Mouse (Mus musculus) left cerebral cortex, adult 6 months (tissue): ENCODE data around the gene Hist1h2bl. TPM values are rescaled to one million over a fixed set of nuclear protein-coding genes. Genes with fewer than 3 reads are reported as not detected.

ENCODE experiments used
- long read RNA-seq, 2 experiments: library from polyadenylated mRNA; unstranded; transcript quantifications; one replicate each; pipeline ENCODE4 v2.0.0; 2019 to 2020
- polyA plus RNA-seq: library from polyadenylated mRNA; unstranded; fragments of <200 nt; fragmentation: Nextera tagmentation; gene quantifications from 2 replicates; pipeline ENCODE4 v1.2.3, GENCODE M21; 2021

Hist1h2bl gene
- polyA plus RNA-seq: not detected in 2 replicates
- long read RNA-seq, experiment 1: 0 reads
- long read RNA-seq, experiment 2: 0 reads

DNA sequence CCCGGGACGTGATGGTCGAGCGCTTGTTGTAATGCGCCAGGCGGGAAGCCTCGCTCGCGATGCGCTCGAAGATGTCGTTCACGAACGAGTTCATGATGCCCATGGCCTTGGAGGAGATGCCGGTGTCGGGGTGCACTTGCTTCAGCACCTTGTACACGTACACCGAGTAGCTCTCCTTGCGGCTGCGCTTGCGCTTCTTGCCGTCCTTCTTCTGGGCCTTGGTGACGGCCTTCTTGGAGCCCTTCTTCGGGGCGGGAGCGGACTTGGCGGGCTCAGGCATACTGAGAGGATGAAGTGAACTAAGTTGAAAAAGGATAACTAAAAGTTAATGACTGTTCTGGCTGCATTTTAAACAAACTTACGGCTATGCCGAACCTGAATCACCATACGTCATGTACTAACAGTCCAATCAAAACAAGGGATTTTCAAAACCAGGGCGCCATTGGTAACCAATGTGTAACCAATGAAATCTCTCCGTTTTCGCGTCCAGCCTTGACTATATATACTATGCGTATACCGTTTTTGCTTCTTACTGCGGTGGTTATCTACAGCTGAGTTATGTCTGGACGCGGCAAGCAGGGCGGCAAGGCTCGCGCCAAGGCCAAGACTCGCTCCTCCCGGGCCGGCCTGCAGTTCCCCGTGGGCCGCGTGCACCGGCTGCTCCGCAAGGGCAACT lies at the start of gene Hist1h2bl, which contains the start of gene Hist1h2ai:
Gene Hist1h2bl (minus strand): TSS at position 280 of the 676 bp plus-strand sequence.
Gene Hist1h2ai (plus strand): TSS at position 559 of the 676 bp plus-strand sequence.

DNA sequence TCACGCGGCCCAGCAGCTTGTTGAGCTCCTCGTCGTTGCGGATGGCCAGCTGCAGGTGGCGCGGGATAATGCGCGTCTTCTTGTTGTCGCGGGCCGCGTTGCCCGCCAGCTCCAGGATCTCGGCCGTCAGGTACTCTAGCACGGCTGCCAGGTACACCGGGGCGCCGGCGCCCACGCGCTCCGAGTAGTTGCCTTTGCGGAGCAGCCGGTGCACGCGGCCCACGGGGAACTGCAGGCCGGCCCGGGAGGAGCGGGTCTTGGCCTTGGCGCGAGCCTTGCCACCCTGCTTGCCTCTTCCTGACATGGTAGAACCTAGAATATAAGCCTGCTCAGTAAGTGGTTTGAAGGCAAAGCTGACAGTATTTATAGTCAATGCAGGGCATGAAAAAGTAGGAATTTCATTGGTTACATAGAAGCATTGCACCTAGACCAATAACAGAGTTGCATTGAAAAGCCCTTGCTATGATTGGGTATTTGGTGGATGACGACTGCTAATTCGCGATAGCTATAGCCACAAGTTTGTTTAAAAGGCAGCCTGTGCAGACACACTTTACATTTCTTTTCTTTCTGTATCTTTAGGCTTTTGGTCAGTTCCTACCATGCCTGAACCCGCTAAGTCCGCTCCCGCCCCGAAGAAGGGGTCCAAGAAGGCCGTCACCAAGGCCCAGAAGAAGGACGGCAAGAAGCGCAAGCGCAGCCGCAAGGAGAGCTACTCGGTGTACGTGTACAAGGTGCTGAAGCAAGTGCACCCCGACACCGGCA lies 37.8 kb upstream of the Hist1h2bl start, which contains the start of the genes Hist1h2ak and Hist1h2bn:
Gene Hist1h2ak (minus strand): TSS at position 304 of the 762 bp plus-strand sequence.
Gene Hist1h2bn (plus strand): TSS at position 600 of the 762 bp plus-strand sequence.

DNA sequence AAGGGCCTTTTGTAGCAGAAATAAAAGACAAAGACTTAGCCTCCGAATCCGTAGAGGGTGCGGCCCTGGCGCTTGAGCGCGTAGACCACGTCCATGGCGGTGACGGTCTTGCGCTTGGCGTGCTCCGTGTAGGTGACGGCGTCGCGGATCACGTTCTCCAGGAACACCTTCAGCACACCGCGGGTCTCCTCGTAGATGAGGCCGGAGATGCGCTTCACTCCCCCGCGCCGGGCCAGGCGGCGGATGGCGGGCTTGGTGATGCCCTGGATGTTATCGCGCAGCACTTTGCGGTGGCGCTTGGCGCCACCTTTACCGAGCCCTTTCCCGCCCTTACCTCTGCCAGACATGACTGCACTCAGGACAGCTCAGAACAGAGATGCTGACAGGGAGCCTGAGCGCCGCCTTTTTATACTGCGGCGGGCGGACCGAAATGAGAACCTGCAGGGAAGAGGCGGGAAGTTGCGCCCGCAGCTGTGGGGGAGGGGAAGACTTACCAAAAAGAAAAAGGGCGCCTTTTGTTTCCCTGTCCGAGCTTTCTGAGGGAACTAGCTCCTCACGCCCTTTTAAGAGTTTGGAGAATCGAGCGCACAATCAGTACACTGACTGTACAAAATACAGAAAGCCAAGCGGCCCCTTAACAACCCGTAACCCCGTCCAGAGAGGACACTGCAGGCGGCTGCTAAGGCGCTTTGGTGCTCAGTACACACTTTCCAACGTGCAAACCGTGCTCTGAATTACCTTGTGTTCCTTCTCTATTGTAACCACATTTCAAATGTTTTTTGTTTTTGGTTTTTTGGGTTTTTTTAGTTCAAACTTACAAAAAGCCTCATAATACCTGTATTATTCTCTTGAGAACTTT lies 34.4 kb upstream of the Hist1h2bl start, which contains the start of gene Hist1h4k:
Gene Hist1h4k (minus strand): TSS at position 347 of the 859 bp plus-strand sequence.

GRCm38 (mm10) chr13:21734906-21735767 lies 19.2 kb upstream of the Hist1h2bl start, which contains the start of gene Hist1h4j:
Hist1h4j (plus strand) TSS chr13:21735064.

GRCm38 (mm10) chr13:21721757-21722372 lies 5.9 kb upstream of the Hist1h2bl start, which contains the start of gene Hist1h2bm:
Hist1h2bm (plus strand) TSS chr13:21722044.

DNA sequence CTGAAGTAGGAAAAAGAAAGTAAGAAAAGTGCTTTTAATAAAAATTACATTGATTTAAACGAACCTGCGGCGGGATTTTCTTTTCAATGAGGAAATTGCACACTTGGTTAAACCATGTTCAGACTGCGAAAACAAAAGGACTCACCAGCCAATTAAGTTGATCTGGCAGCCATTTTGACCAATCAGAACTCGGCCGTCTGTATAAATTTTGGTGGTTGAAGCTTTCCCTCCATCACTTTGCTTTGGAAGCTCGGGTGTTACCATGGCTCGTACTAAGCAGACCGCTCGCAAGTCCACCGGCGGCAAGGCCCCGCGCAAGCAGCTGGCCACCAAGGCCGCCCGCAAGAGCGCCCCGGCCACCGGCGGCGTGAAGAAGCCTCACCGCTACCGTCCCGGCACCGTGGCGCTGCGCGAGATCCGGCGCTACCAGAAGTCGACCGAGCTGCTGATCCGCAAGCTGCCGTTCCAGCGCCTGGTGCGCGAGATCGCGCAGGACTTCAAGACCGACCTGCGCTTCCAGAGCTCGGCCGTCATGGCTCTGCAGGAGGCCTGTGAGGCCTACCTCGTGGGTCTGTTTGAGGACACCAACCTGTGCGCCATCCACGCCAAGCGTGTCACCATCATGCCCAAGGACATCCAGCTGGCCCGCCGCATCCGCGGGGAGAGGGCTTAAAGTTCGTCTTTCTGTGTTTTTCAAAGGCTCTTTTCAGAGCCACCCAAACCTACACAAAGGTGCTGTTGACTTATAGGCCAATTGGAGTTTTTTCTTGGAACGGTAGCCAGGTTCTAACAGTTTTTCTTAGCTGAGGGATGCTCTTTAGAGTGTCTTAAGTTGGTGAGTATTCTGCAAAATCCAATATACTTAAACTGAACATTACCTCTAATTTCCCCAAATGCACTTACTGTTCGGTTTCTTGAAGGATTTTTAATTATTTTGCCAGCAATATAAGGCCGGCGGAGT lies 1.7 kb upstream of the Hist1h2bl start, which contains the start of gene Hist1h3h:
Gene Hist1h3h (plus strand): TSS at position 263 of the 961 bp plus-strand sequence.

GRCm38 (mm10) chr13:21697811-21698210 lies 18.1 kb downstream of the Hist1h2bl start, which contains the start of gene Olfr1359:
Olfr1359 (plus strand) TSS chr13:21698111.

GRCm38 (mm10) chr13:21677305-21677704 lies 38.6 kb downstream of the Hist1h2bl start, which contains the start of gene Olfr1360:
Olfr1360 (minus strand) TSS chr13:21677405.

Other genes with a start within 250 kb of the Hist1h2bl start
- 1.5 TPM in 2 replicates for gene Nkapl, start 247.6 kb downstream of the Hist1h2bl start, polyA plus RNA-seq
- 3.1 and 3.4 TPM in 2 replicates for gene Zkscan4, start 237.2 kb downstream of the Hist1h2bl start, polyA plus RNA-seq
- gene Gm10065, start 236.7 kb downstream of the Hist1h2bl start, polyA plus RNA-seq: 3.9 TPM in 1 of 2 replicates, not detected in the other
- 1.5 and 2.0 TPM in 2 replicates for gene AK157302, start 220.9 kb downstream of the Hist1h2bl start, polyA plus RNA-seq
- gene Gm11273, start 214.7 kb downstream of the Hist1h2bl start, polyA plus RNA-seq: 13.2 and 14.1 TPM in 2 replicates
- 3.0 and 3.3 TPM in 2 replicates for gene Zkscan8, start 185.0 kb downstream of the Hist1h2bl start, polyA plus RNA-seq
- gene Olfr1366, start 173.3 kb downstream of the Hist1h2bl start, polyA plus RNA-seq: 0.09 TPM in 1 of 2 replicates, not detected in the other
- gene Olfr1535, start 156.2 kb downstream of the Hist1h2bl start, polyA plus RNA-seq: 0.06 TPM in 1 of 2 replicates, not detected in the other
- gene Olfr1364, start 134.4 kb downstream of the Hist1h2bl start, polyA plus RNA-seq: not detected in 2 replicates
- gene Olfr1362, start 102.1 kb downstream of the Hist1h2bl start, polyA plus RNA-seq: not detected in 2 replicates
- gene Olfr11, start 73.6 kb downstream of the Hist1h2bl start, polyA plus RNA-seq: not detected in 2 replicates
- not detected in 2 replicates for gene Olfr1361, start 52.8 kb downstream of the Hist1h2bl start, polyA plus RNA-seq
- not detected in 2 replicates for gene Olfr1360, start 38.7 kb downstream of the Hist1h2bl start, polyA plus RNA-seq
- gene Olfr1359, start 18.0 kb downstream of the Hist1h2bl start, polyA plus RNA-seq: not detected in 2 replicates
- not detected in 2 replicates for gene Hist1h2ai, start 279 bp upstream of the Hist1h2bl start, polyA plus RNA-seq
- gene Hist1h3h, start 1.5 kb upstream of the Hist1h2bl start, polyA plus RNA-seq: not detected in 2 replicates
- not detected in 2 replicates for gene Hist1h2bm, start 5.9 kb upstream of the Hist1h2bl start, polyA plus RNA-seq
- 0.83 and 0.92 TPM in 2 replicates for gene Hist1h4j, start 18.9 kb upstream of the Hist1h2bl start, polyA plus RNA-seq
- gene Hist1h4k, start 34.4 kb upstream of the Hist1h2bl start, polyA plus RNA-seq: 0.70 and 3.0 TPM in 2 replicates
- 1.8 TPM in 1 of 2 replicates, not detected in the other for gene Hist1h2ak, start 37.7 kb upstream of the Hist1h2bl start, polyA plus RNA-seq
- gene Hist1h2bn, start 38.0 kb upstream of the Hist1h2bl start, polyA plus RNA-seq: 1.0 and 2.3 TPM in 2 replicates
- 0.59 and 0.97 TPM in 2 replicates for gene Hist1h1b, start 64.5 kb upstream of the Hist1h2bl start, polyA plus RNA-seq
- gene Hist1h3i, start 67.2 kb upstream of the Hist1h2bl start, polyA plus RNA-seq: 1.7 and 2.9 TPM in 2 replicates
- 2.4 TPM in 1 of 2 replicates, not detected in the other for gene Hist1h2an, start 71.1 kb upstream of the Hist1h2bl start, polyA plus RNA-seq
- not detected in 2 replicates for gene Hist1h2bp, start 71.3 kb upstream of the Hist1h2bl start, polyA plus RNA-seq
- 0.40 and 1.2 TPM in 2 replicates for gene Hist1h2bq, start 94.1 kb upstream of the Hist1h2bl start, polyA plus RNA-seq
- not detected in 2 replicates for gene Hist1h2ao, start 94.3 kb upstream of the Hist1h2bl start, polyA plus RNA-seq
- 1.8 and 3.3 TPM in 2 replicates for gene Hist1h4m, start 95.6 kb upstream of the Hist1h2bl start, polyA plus RNA-seq
- 0.64 and 2.7 TPM in 2 replicates for gene Hist1h4n, start 116.1 kb upstream of the Hist1h2bl start, polyA plus RNA-seq
- 68.6 TPM in 2 replicates for gene Hist1h2ap, start 117.4 kb upstream of the Hist1h2bl start, polyA plus RNA-seq
- gene Hist1h2br, start 117.6 kb upstream of the Hist1h2bl start, polyA plus RNA-seq: not detected in 2 replicates
- gene Zfp184, start 229.0 kb upstream of the Hist1h2bl start, polyA plus RNA-seq: 1.6 and 2.5 TPM in 2 replicates